Mouse (Mus musculus) spleen, adult 2 months (tissue): Measurements from ENCODE around the gene Zdhhc13.

Experiments used
- CTCF ChIP-seq: fragments of 200-500 bp; IDR thresholded peaks from 2 replicates; pipeline ENCODE4 v1.5.1; 2011; ENCODE audit warnings: mild to moderate bottlenecking, inconsistent platforms; ENCODE audit not compliant: insufficient read depth, insufficient read length, insufficient replicate concordance; ENCODE audit errors: extremely low read depth
- POLR2A ChIP-seq: fragments of 200-500 bp; IDR thresholded peaks from 2 replicates; pipeline ENCODE4 v1.6.1; 2011; ENCODE audit warnings: low read depth, low read length, inconsistent platforms

- TF ChIP-seq POLR2A = no peak
- TF ChIP-seq CTCF = no peak
These were observed 59.2 kb downstream of the Zdhhc13 start, which contains the start of gene Csrp3 for GRCm38 (mm10) chr7:48847820-48848650.
